Mouse (Mus musculus) MEL (cell line): Measurements from ENCODE around the gene Farsa. TPM values are rescaled to one million over a fixed set of nuclear protein-coding genes. Genes with fewer than 3 reads are reported as not detected.

ENCODE experiments used
- DNase-seq: peaks from one replicate; pipeline ENCODE4 v3.0.0; 2011; ENCODE audit warnings: low read depth, low spot score
- H3K27ac ChIP-seq: 2 replicates; pipeline ENCODE4 v1.5.1; 2012; ENCODE audit warnings: low read depth, mild to moderate bottlenecking, control low read depth, low read length, moderate library complexity; ENCODE audit not compliant: control insufficient read depth
- H3K27me3 ChIP-seq, 2 experiments: fragments of 150-350 bp in 1 of 2; sonication (generic) in 1 of 2; 2 replicates each; pipeline ENCODE4 v1.6.1; 2012; ENCODE audit warnings: low read length in 2 of 2, mild to moderate bottlenecking in 2 of 2, improper control_type of control experiment in 1 of 2, moderate library complexity in 1 of 2; ENCODE audit not compliant: insufficient read depth in 2 of 2, control insufficient read depth in 1 of 2
- H3K36me3 ChIP-seq, 2 experiments: 2 replicates each; pipeline ENCODE4 v1.6.1; 2012 to 2014; ENCODE audit warnings: low read length in 2 of 2, improper control_type of control experiment in 1 of 2, inconsistent platforms in 1 of 2, mild to moderate bottlenecking in 1 of 2; ENCODE audit not compliant: insufficient read depth in 2 of 2, control insufficient read depth in 1 of 2
- H3K4me1 ChIP-seq, 2 experiments: fragments of 150-350 bp in 1 of 2; sonication (generic) in 1 of 2; 2 replicates each; pipeline ENCODE4 v1.6.1; 2012; ENCODE audit warnings: low read length in 2 of 2, improper control_type of control experiment in 1 of 2, mild to moderate bottlenecking in 1 of 2; ENCODE audit not compliant: insufficient read depth in 2 of 2, control insufficient read depth in 1 of 2
- H3K4me3 ChIP-seq, 2 experiments: fragments of 150-350 bp in 1 of 2; sonication (generic) in 1 of 2; 2 replicates each; pipeline ENCODE4 v1.5.1; 2012; ENCODE audit warnings: low read depth in 2 of 2, low read length in 2 of 2, mild to moderate bottlenecking in 2 of 2, moderate library complexity in 2 of 2, control low read depth in 1 of 2, improper control_type of control experiment in 1 of 2; ENCODE audit not compliant: control insufficient read depth in 1 of 2, insufficient read depth in 1 of 2
- H3K79me2 ChIP-seq: 2 replicates; pipeline ENCODE4 v1.6.1; 2012; ENCODE audit warnings: mild to moderate bottlenecking, low read length, moderate library complexity; ENCODE audit not compliant: control insufficient read depth, poor library complexity, insufficient read depth
- H3K9ac ChIP-seq: 2 replicates; pipeline ENCODE4 v1.6.1; 2012; ENCODE audit warnings: low read depth, mild to moderate bottlenecking, control low read depth, low read length, moderate library complexity; ENCODE audit not compliant: control insufficient read depth, poor library complexity, severe bottlenecking
- H3K9me3 ChIP-seq: fragments of 150-350 bp; sonication (generic); replicated peaks from 2 replicates; pipeline ENCODE4 v1.6.1; 2012; ENCODE audit warnings: mild to moderate bottlenecking, low read length, improper control_type of control experiment, moderate library complexity; ENCODE audit not compliant: insufficient read depth
- BHLHE40 ChIP-seq: IDR thresholded peaks from 2 replicates; pipeline ENCODE4 v1.6.1; 2012; ENCODE audit warnings: low read depth, mild to moderate bottlenecking, inconsistent platforms, low read length, improper control_type of control experiment, borderline replicate concordance
- CTCF ChIP-seq, 3 experiments: IDR thresholded peaks in 2 of 3; conservative IDR thresholded peaks in 1 of 3; 2 replicates each; pipeline ENCODE4 v1.5.1; 2011 to 2012; ENCODE audit warnings: low read length in 3 of 3, low read depth in 2 of 3, mild to moderate bottlenecking in 2 of 3, improper control_type of control experiment in 1 of 3, inconsistent platforms in 1 of 3, mixed read lengths in 1 of 3, moderate library complexity in 1 of 3; ENCODE audit not compliant: control insufficient read depth in 1 of 3, insufficient read depth in 1 of 3, poor library complexity in 1 of 3, severe bottlenecking in 1 of 3
- E2F4 ChIP-seq: IDR thresholded peaks from 2 replicates; pipeline ENCODE4 v1.6.1; 2011; ENCODE audit warnings: low read depth, low read length, improper control_type of control experiment, borderline replicate concordance
- ETS1 ChIP-seq: IDR thresholded peaks from 2 replicates; pipeline ENCODE4 v1.6.1; 2012; ENCODE audit warnings: low read depth, mild to moderate bottlenecking, inconsistent platforms, low read length, improper control_type of control experiment, moderate library complexity
- GABPA ChIP-seq: IDR thresholded peaks from 2 replicates; pipeline ENCODE4 v1.6.1; 2012; ENCODE audit warnings: low read depth, mild to moderate bottlenecking, inconsistent platforms, low read length, improper control_type of control experiment, moderate library complexity
- HCFC1 ChIP-seq: IDR thresholded peaks from 2 replicates; pipeline ENCODE4 v1.6.1; 2012; ENCODE audit warnings: low read depth, mild to moderate bottlenecking, inconsistent platforms, low read length, improper control_type of control experiment, moderate library complexity
- JUND ChIP-seq: IDR thresholded peaks from 2 replicates; pipeline ENCODE4 v1.6.1; 2011; ENCODE audit warnings: low read depth, mild to moderate bottlenecking, improper control_type of control experiment, low read length
- MAX ChIP-seq: IDR thresholded peaks from 2 replicates; pipeline ENCODE4 v1.6.1; 2011; ENCODE audit warnings: low read length, improper control_type of control experiment
- MAZ ChIP-seq: IDR thresholded peaks from 2 replicates; pipeline ENCODE4 v1.6.1; 2012; ENCODE audit warnings: low read depth, mild to moderate bottlenecking, inconsistent platforms, low read length, improper control_type of control experiment
- MEF2A ChIP-seq: IDR thresholded peaks from 2 replicates; pipeline ENCODE4 v1.6.1; 2014; ENCODE audit warnings: low read depth, mild to moderate bottlenecking, inconsistent platforms, low read length, improper control_type of control experiment; ENCODE audit not compliant: poor library complexity, insufficient replicate concordance, severe bottlenecking; ENCODE audit errors: extremely low read depth
- MXI1 ChIP-seq: IDR thresholded peaks from 2 replicates; pipeline ENCODE4 v1.6.1; 2011; ENCODE audit warnings: mild to moderate bottlenecking, low read depth, low read length, improper control_type of control experiment
- NELFE ChIP-seq: IDR thresholded peaks from 2 replicates; pipeline ENCODE4 v1.6.1; 2011; ENCODE audit warnings: low read depth, low read length, improper control_type of control experiment
- NRF1 ChIP-seq: IDR thresholded peaks from 2 replicates; pipeline ENCODE4 v1.6.1; 2014; ENCODE audit warnings: low read depth, mild to moderate bottlenecking, inconsistent platforms, low read length, improper control_type of control experiment, moderate library complexity; ENCODE audit not compliant: poor library complexity, insufficient read depth, severe bottlenecking
- POLR2AphosphoS2 ChIP-seq: IDR thresholded peaks from 2 replicates; pipeline ENCODE4 v1.6.1; 2011; ENCODE audit warnings: low read length, improper control_type of control experiment
- RAD21 ChIP-seq: IDR thresholded peaks from 2 replicates; pipeline ENCODE4 v1.6.1; 2011; ENCODE audit warnings: mild to moderate bottlenecking, low read depth, low read length, improper control_type of control experiment
- RCOR1 ChIP-seq: IDR thresholded peaks from 2 replicates; pipeline ENCODE4 v1.6.1; 2012; ENCODE audit warnings: low read depth, mild to moderate bottlenecking, inconsistent platforms, low read length, improper control_type of control experiment
- SIN3A ChIP-seq: IDR thresholded peaks from 2 replicates; pipeline ENCODE4 v1.6.1; 2012; ENCODE audit warnings: low read length, improper control_type of control experiment, inconsistent platforms
- SMC3 ChIP-seq: IDR thresholded peaks from 2 replicates; pipeline ENCODE4 v1.6.1; 2011; ENCODE audit warnings: low read depth, low read length, improper control_type of control experiment
- TBP ChIP-seq: IDR thresholded peaks from 2 replicates; pipeline ENCODE4 v1.8.0; 2011; ENCODE audit warnings: low read depth, low read length, improper control_type of control experiment
- ZC3H11A ChIP-seq: IDR thresholded peaks from 2 replicates; pipeline ENCODE4 v1.6.1; 2012; ENCODE audit warnings: low read depth, mild to moderate bottlenecking, inconsistent platforms, low read length, improper control_type of control experiment
- ZKSCAN1 ChIP-seq: IDR thresholded peaks from 2 replicates; pipeline ENCODE4 v1.6.1; 2012; ENCODE audit warnings: low read depth, mild to moderate bottlenecking, inconsistent platforms, low read length, improper control_type of control experiment, moderate library complexity
- ZMIZ1 ChIP-seq: IDR thresholded peaks from 2 replicates; pipeline ENCODE4 v1.6.1; 2012; ENCODE audit warnings: low read depth, mild to moderate bottlenecking, inconsistent platforms, low read length, improper control_type of control experiment, moderate library complexity
- ZNF384 ChIP-seq: IDR thresholded peaks from 2 replicates; pipeline ENCODE4 v1.6.1; 2012; ENCODE audit warnings: low read depth, mild to moderate bottlenecking, inconsistent platforms, low read length, improper control_type of control experiment
- polyA plus RNA-seq, 2 experiments: library from polyadenylated mRNA; stranded (reverse) in 1 of 2; unstranded in 1 of 2; fragments of >175 nt in 1 of 2; fragments of >200 nt in 1 of 2; gene quantifications; 2 replicates each; pipeline versions ENCODE4 v1.2.1 to v1.2.4; 2012; ENCODE audit warnings: low replicate concordance in 2 of 2, low read depth in 1 of 2; ENCODE audit not compliant: insufficient read length in 2 of 2, insufficient read depth in 1 of 2, missing spikeins in 1 of 2
- total RNA-seq: library from RNA; depleted of rRNA; stranded (reverse); fragments of 300-350 nt; gene quantifications from 2 replicates; pipeline ENCODE4 v1.2.3, GENCODE M21; 2012

Gene Farsa
- total and polyA plus RNA-seq, 3 experiments: 152 to 295 (median 245) TPM

DNA sequence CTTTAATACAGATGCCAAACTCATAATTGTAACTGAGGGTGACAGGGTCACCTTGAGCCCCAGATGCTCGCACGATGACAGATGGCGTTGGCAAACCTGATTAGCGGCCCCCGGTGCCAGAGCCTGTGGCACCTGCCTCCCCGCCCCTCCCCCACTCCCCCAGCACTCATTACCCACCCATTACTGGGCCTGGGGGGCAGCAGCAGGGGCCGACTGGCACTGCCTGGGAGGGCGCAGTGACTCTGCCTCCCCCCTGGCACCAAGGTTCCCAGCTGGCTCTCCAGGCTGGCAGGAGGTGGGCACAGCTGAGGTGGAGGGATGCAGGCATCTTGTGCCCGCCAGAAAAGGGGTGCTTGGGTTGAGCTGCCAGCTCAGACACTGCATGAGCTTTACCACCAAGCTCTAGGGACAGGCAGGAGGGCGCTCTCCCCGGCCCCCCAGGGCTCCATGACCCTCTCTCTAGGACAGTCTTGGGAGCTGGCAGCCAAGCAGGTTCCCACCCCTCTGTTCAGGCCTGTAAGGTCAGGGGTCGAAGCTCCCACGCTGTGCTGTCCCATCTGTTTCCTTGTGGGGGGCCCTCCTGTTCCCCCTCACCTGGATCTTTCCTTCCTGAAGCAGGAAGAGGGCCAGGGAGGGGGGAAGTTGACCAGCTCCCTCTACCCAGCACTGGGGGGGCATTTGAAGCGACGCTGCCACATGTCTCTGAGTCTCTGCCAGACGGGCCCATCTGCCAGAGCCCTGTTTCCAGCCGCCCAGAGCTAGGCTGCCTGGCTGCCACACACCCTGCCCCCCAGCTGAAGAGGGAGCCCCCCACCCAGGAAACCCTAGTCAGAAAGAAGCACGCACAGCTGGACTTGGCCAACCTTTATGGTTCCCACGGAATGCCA, 42.0 kb upstream of the Farsa start:
- Histone ChIP-seq H3K4me1 (peaks cover 0 to 5% of the 10 kb centered on the region in 2 experiments; a peak in 3 of 4 replicates), H3K4me3 (no peak overlapping the region), H3K79me2 (no peaks in the 10 kb centered on the region), H3K9me3 (no peaks in the 10 kb centered on the region), H3K27ac (no peak overlapping the region), H3K27me3 (no peaks in the 10 kb centered on the region), H3K9ac (no peak overlapping the region), H3K36me3 (peaks cover 0 to 2% of the 10 kb centered on the region in 2 experiments; a peak in 1 of 4 replicates)
- TF ChIP-seq MEF2A (no peak), POLR2AphosphoS2 (no peak), BHLHE40 (no peak), RCOR1 (no peak), SIN3A (no peak), ETS1 (no peak), ZKSCAN1 (no peak), SMC3 (no peak), GABPA (no peak), JUND (no peak), TBP (no peak)
- DNase-seq: no peak

DNA sequence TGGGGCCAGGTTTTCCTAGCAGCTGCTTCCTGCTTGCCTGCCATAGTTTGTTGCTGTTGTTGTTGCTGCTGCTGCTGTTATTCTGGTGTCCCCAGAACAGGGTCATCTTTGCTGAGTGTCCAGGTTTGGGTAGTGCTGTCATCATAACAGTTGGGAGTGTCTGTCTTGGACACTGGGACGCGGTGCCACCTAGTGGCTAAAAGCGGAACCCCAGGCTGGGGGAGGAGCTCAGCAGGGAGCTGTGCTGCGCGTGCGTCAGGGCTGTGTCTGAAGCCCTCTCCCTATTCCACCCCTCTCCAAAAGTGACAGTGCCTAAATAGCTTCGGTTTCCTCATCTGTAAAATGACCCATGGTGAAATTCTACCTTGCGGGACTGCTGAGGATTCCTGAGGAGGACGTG, 41.2 kb upstream of the Farsa start:
- peaks cover 0 to 2% of the 10 kb centered on the region in 2 experiments; a peak in 1 of 4 replicates for H3K36me3 ChIP-seq
- no peaks in the 10 kb centered on the region for H3K9me3 ChIP-seq
- no peak overlapping the region for H3K27ac ChIP-seq
- peak overlapping the region; percentile 40 for H3K9ac ChIP-seq
- peaks cover 0 to 5% of the 10 kb centered on the region in 2 experiments; a peak in 3 of 4 replicates for H3K4me1 ChIP-seq
- DNase-seq: peak; percentile 91
- TF ChIP-seq CTCF (IDR thresholded peaks at IDR 0.05 in 2 of 3, conservative IDR thresholded peaks at IDR 0.05 in 1 of 3; ENCODE audit: control insufficient read depth in 1 of 3, insufficient read depth in 1 of 3, low read depth in 2 of 3, low read length in 3 of 3, poor library complexity in 1 of 3, severe bottlenecking in 1 of 3) (peak; percentile 96 to 98 (median 97)), MAX (peak; percentile 39; the same call in 1 of the 2 replicates), ZMIZ1 (no peak), RAD21 (peak; percentile 77), ZNF384 (0 out of 2 replicates have a peak, but pooled peaks have one; percentile 27), NRF1 (peak; percentile 98), NELFE (peak; percentile 37; the same call in 1 of the 2 replicates), SMC3 (peak; percentile 80), RCOR1 (no peak), MAZ (peak; percentile 66; the same call in 1 of the 2 replicates), SIN3A (peak; percentile 69; the same call in 1 of the 2 replicates), HCFC1 (peak; percentile 46; the same call in 1 of the 2 replicates), MXI1 (no peak), E2F4 (no peak), ZC3H11A (peak; percentile 41), JUND (no peak)
- H3K27me3 ChIP-seq: no peaks in the 10 kb centered on the region
- no peaks in the 10 kb centered on the region for H3K79me2 ChIP-seq
- H3K4me3 ChIP-seq: no peak overlapping the region
